Mouse (Mus musculus) myocyte (in vitro differentiated cells): ENCODE measurements around the gene Usp18. TPM values are rescaled to one million over a fixed set of nuclear protein-coding genes. Genes with fewer than 3 reads are reported as not detected.
A peak's percentile ranks its signal among the peaks of the same experiment; 100 is the strongest.

Experiments used
- H3K27me3 ChIP-seq: one replicate; pipeline ENCODE4 v1.6.1; 2011; ENCODE audit not compliant: control insufficient read depth, insufficient read depth, insufficient read length
- H3K36me3 ChIP-seq: one replicate; pipeline ENCODE4 v1.6.1; 2011; ENCODE audit not compliant: control insufficient read depth, insufficient read depth
- H3K4me2 ChIP-seq: one replicate; pipeline ENCODE4 v1.6.1; 2011; ENCODE audit warnings: low read depth, control low read depth
- H3K4me3 ChIP-seq: one replicate; pipeline ENCODE4 v1.5.1; 2011; ENCODE audit warnings: mild to moderate bottlenecking, control low read depth, moderate library complexity
- H3K79me2 ChIP-seq: one replicate; pipeline ENCODE4 v1.6.1; 2011; ENCODE audit not compliant: control insufficient read depth, insufficient read depth
- H3ac ChIP-seq: one replicate; pipeline ENCODE4 v1.6.1; 2011; ENCODE audit not compliant: control insufficient read depth, insufficient read length
- CEBPB ChIP-seq: IDR thresholded peaks from 2 replicates; pipeline ENCODE4 v1.6.1; 2011; ENCODE audit warnings: mild to moderate bottlenecking, moderate library complexity; ENCODE audit not compliant: poor library complexity, insufficient read depth, severe bottlenecking
- E2F4 ChIP-seq: IDR thresholded peaks from one replicate; pipeline ENCODE4 v1.6.1; 2011; ENCODE audit warnings: mild to moderate bottlenecking, control low read depth, moderate library complexity; ENCODE audit not compliant: insufficient read depth
- MAX ChIP-seq: IDR thresholded peaks from one replicate; pipeline ENCODE4 v1.6.1; 2011; ENCODE audit warnings: low read depth, mild to moderate bottlenecking, control low read depth
- MYOD1 ChIP-seq, 3 experiments: IDR thresholded peaks; one replicate each; pipeline ENCODE4 v1.6.1; 2011; ENCODE audit warnings: control low read depth in 2 of 3, low read depth in 2 of 3, mild to moderate bottlenecking in 2 of 3, moderate library complexity in 1 of 3; ENCODE audit not compliant: insufficient read length in 2 of 3, control insufficient read depth in 1 of 3
- MYOG ChIP-seq, 3 experiments: IDR thresholded peaks; one replicate each; pipeline ENCODE4 v1.6.1; 2011; ENCODE audit warnings: control low read depth in 2 of 3, low read depth in 2 of 3, mild to moderate bottlenecking in 2 of 3; ENCODE audit not compliant: insufficient read length in 2 of 3, control insufficient read depth in 1 of 3, insufficient read depth in 1 of 3
- POLR2A ChIP-seq: IDR thresholded peaks from one replicate; pipeline ENCODE4 v1.6.1; 2011; ENCODE audit warnings: low read depth, mild to moderate bottlenecking, control low read depth, moderate library complexity; ENCODE audit not compliant: insufficient read length
- POLR2AphosphoS2 ChIP-seq: IDR thresholded peaks from one replicate; pipeline ENCODE4 v1.6.1; 2011; ENCODE audit warnings: low read depth, control low read depth; ENCODE audit not compliant: insufficient read length
- REST ChIP-seq: IDR thresholded peaks from one replicate; pipeline ENCODE4 v1.6.1; 2011; ENCODE audit warnings: mild to moderate bottlenecking, control low read depth, moderate library complexity; ENCODE audit not compliant: insufficient read depth, insufficient read length
- SRF ChIP-seq: IDR thresholded peaks from one replicate; pipeline ENCODE4 v1.6.1; 2011; ENCODE audit warnings: low read depth; ENCODE audit not compliant: control insufficient read depth, insufficient read length
- TCF12 ChIP-seq: IDR thresholded peaks from one replicate; pipeline ENCODE4 v1.6.1; 2011; ENCODE audit warnings: mild to moderate bottlenecking, control low read depth; ENCODE audit not compliant: poor library complexity, insufficient read depth, severe bottlenecking
- TCF3 ChIP-seq: IDR thresholded peaks from one replicate; pipeline ENCODE4 v1.6.1; 2011; ENCODE audit warnings: low read depth, control low read depth; ENCODE audit not compliant: insufficient read length
- USF1 ChIP-seq: IDR thresholded peaks from one replicate; pipeline ENCODE4 v1.6.1; 2011; ENCODE audit warnings: low read depth, mild to moderate bottlenecking, control low read depth, moderate library complexity
- polyA plus RNA-seq: library from polyadenylated mRNA; unstranded; fragments of >200 nt; fragmentation: generic; extraction: Trizol; gene quantifications from one replicate; pipeline ENCODE4 v1.2.1, GENCODE M21; 2012; ENCODE audit warnings: missing spikeins

Gene Usp18
- polyA plus RNA-seq, 1 experiment: 0.07 TPM

- TF ChIP-seq CEBPB: no peak
- no peak for TF ChIP-seq USF1
- no peak for TF ChIP-seq POLR2A
- TF ChIP-seq TCF12: no peak
- TF ChIP-seq E2F4: no peak
- no peak for TF ChIP-seq MYOD1 (IDR thresholded peaks at IDR 0.05; ENCODE audit: control insufficient read depth in 1 of 3, insufficient read length in 2 of 3, low read depth in 2 of 3)
- no peak for TF ChIP-seq SRF
- TF ChIP-seq TCF3: no peak
- no peak for TF ChIP-seq POLR2AphosphoS2
- no peak for TF ChIP-seq MYOG (IDR thresholded peaks at IDR 0.05; ENCODE audit: control insufficient read depth in 1 of 3, insufficient read depth in 1 of 3, insufficient read length in 2 of 3, low read depth in 2 of 3)
- no peak for TF ChIP-seq REST
- TF ChIP-seq MAX: no peak
- H3K4me3 ChIP-seq: peak overlapping the region; percentile 33
- H3ac ChIP-seq: no peak overlapping the region
These were observed 293 bp downstream of the Usp18 start for GRCm38 (mm10) chr6:121246037-121246361.

GRCm38 (mm10) chr6:121250406-121250805, 4.7 kb downstream of the Usp18 start:
- TF ChIP-seq USF1 (no peak), MAX (no peak), TCF3 (no peak)
- no peak overlapping the region for H3ac ChIP-seq
- H3K4me3 ChIP-seq: no peak overlapping the region
- H3K79me2 ChIP-seq: no peaks in the 10 kb centered on the region
- H3K36me3 ChIP-seq: no peaks in the 10 kb centered on the region
- H3K27me3 ChIP-seq: peaks cover 32% of the 10 kb centered on the region
- H3K4me2 ChIP-seq: no peak overlapping the region

More at GRCm38 (mm10) chr6:121246037-121246361, 293 bp downstream of the Usp18 start:
- Histone ChIP-seq H3K27me3 (peaks cover 22% of the 10 kb centered on the region), H3K4me2 (peak overlapping the region; percentile 94), H3K36me3 (no peaks in the 10 kb centered on the region), H3K79me2 (no peaks in the 10 kb centered on the region)

DNA sequence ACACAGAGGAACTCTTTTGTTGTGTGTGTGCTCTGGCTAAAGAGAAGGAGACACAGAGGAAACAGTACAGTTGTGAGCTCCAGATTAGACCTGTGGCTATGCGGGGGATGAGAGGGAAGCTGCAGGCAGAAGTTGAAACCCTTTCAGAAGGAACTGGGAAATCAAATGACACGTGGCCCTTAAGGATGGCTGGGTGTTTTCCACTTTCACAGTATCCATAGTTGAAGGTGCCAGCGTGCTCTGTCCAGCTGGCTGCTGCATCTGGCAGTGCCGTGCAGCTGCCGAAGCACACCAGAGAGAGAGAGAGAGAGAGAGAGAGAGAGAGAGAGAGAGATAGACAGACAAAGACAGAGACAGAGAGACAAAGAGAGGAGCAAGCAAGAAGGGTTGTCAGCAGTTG, 5.5 kb downstream of the Usp18 start:
- no peak overlapping the region for H3ac ChIP-seq
- H3K4me3 ChIP-seq: no peak overlapping the region
- TF ChIP-seq CEBPB (no peak), POLR2AphosphoS2 (no peak), USF1 (no peak), MYOD1 (IDR thresholded peaks at IDR 0.05; ENCODE audit: control insufficient read depth in 1 of 3, insufficient read length in 2 of 3, low read depth in 2 of 3) (no peak), MAX (no peak), MYOG (IDR thresholded peaks at IDR 0.05; ENCODE audit: control insufficient read depth in 1 of 3, insufficient read depth in 1 of 3, insufficient read length in 2 of 3, low read depth in 2 of 3) (no peak), TCF12 (no peak), TCF3 (no peak), SRF (no peak), REST (no peak), E2F4 (no peak)
- no peaks in the 10 kb centered on the region for H3K36me3 ChIP-seq
- H3K79me2 ChIP-seq: no peaks in the 10 kb centered on the region
- peaks cover 32% of the 10 kb centered on the region for H3K27me3 ChIP-seq
- H3K4me2 ChIP-seq: no peak overlapping the region

DNA sequence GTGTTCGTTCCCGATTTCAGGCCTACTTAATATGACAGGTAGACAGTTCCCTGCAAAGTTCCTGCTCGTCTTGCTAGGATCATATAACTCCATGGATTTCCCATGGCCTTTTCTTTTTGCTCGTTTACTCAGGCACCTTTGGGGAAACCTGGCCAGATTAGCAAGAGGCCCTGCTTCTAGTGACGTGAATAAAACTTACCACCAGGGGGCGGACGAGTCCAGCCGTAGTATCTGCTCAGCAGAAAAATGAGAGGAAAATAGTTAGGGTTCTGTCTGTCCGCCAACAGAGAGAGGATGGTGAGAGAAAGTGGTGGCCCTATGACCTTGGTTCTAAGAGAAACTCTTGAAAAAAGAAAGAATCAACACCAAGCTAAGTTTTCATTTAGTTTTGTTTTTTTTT, 14.8 kb downstream of the Usp18 start:
- Histone ChIP-seq H3K4me3 (no peak overlapping the region), H3K4me2 (no peak overlapping the region), H3K79me2 (no peaks in the 10 kb centered on the region), H3K36me3 (no peaks in the 10 kb centered on the region), H3K27me3 (peaks cover 3% of the 10 kb centered on the region), H3ac (no peak overlapping the region)
- TF ChIP-seq MAX (no peak), E2F4 (no peak)

DNA sequence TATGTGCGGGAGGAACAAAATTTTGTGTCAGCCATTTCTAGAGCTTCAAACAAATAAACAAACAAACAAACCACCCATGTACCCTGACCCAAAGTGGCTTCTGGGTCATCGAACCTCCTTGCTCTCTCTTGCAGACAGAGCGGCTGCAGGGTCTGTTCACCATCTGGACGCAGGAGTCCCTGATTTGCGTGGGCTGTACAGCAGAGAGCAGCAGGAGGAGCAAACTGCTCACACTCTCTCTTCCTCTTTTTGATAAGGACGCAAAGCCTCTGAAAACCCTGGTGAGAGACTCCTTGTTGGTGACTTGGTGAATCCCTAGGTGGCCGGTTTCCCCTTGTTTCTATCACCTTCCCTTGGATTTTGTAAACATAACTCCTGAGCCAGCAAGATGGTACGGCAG, 15.5 kb downstream of the Usp18 start:
- no peak overlapping the region for H3K4me2 ChIP-seq
- peaks cover 3% of the 10 kb centered on the region for H3K27me3 ChIP-seq
- H3K79me2 ChIP-seq: no peaks in the 10 kb centered on the region
- H3ac ChIP-seq: no peak overlapping the region
- H3K4me3 ChIP-seq: no peak overlapping the region
- H3K36me3 ChIP-seq: no peaks in the 10 kb centered on the region
- TF ChIP-seq POLR2A (no peak), SRF (no peak), REST (no peak), TCF3 (no peak), USF1 (no peak), POLR2AphosphoS2 (no peak), TCF12 (no peak), MAX (no peak), MYOD1 (IDR thresholded peaks at IDR 0.05; ENCODE audit: control insufficient read depth in 1 of 3, insufficient read length in 2 of 3, low read depth in 2 of 3) (no peak), MYOG (IDR thresholded peaks at IDR 0.05; ENCODE audit: control insufficient read depth in 1 of 3, insufficient read depth in 1 of 3, insufficient read length in 2 of 3, low read depth in 2 of 3) (no peak)

DNA sequence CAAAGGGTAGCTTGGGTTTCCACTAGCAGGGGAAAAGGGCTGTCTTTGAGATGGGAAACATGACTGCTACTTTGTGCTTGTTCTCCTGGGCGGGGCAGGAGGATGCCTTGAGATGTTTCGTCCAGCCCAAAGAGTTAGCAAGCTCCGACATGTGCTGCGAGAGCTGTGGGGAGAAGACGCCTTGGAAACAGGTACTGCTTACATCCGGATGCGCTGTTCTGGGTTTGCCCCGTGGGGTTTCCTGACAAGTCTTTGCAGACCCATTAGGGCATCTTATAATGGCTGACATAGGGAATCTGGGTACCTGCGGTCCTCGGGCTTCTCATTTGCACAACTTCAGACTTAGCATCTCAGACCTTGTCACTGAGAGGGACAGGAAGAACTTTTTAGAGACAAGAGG, 16.3 kb downstream of the Usp18 start:
- no peaks in the 10 kb centered on the region for H3K79me2 ChIP-seq
- H3ac ChIP-seq: no peak overlapping the region
- no peaks in the 10 kb centered on the region for H3K36me3 ChIP-seq
- no peak overlapping the region for H3K4me2 ChIP-seq
- no peak overlapping the region for H3K4me3 ChIP-seq
- TF ChIP-seq REST (no peak), USF1 (no peak), SRF (no peak), POLR2A (no peak), E2F4 (no peak), TCF3 (no peak), MAX (no peak), MYOD1 (IDR thresholded peaks at IDR 0.05; ENCODE audit: control insufficient read depth in 1 of 3, insufficient read length in 2 of 3, low read depth in 2 of 3) (no peak), POLR2AphosphoS2 (no peak), TCF12 (no peak), MYOG (IDR thresholded peaks at IDR 0.05; ENCODE audit: control insufficient read depth in 1 of 3, insufficient read depth in 1 of 3, insufficient read length in 2 of 3, low read depth in 2 of 3) (no peak), CEBPB (no peak)
- H3K27me3 ChIP-seq: peaks cover 3% of the 10 kb centered on the region
